Mouse (Mus musculus): ENCODE data around the gene Mlst8.

DNA sequence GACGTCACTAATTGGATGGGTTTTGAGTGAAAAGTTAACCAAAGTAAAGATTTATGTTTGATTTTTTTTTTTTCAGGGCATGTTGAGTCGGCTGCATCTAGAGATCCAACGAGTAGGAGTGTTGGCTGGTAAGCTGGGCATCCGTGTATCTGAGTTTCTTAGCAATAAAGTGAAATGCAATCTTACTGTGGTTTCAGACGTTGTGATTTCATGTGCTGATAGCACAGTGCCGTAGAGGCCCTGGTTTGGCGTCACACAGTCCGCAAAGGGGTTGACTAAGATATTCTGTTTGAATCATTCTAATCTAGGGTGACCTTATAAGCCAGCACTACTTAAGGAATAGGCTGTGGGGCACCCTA lies 49.7 kb upstream of the Mlst8 start:
- no peak for TF ChIP-seq CTCF (IDR thresholded peaks at IDR 0.05; ENCODE audit: low read depth, low read length)
- TF ChIP-seq POLR2A (IDR thresholded peaks at IDR 0.05; ENCODE audit: insufficient read depth, low read length), result no peak
